Mouse (Mus musculus) heart, postnatal 14 days (tissue): ENCODE results near the gene Rpl37a. TPM values are rescaled to one million over a fixed set of nuclear protein-coding genes. Genes with fewer than 3 reads are reported as not detected.

Source experiments
- DNase-seq, 2 experiments: peaks; one replicate each; pipeline ENCODE4 v3.0.0; 2021 to 2022
- intact Hi-C: fragments of 180-260 bp; cut with DNase I; formaldehyde crosslinking; loops from one replicate; pipeline ENCODE4 v1.15.1; 2025
- total RNA-seq, 2 experiments: library from RNA; stranded (reverse); gene quantifications; 2 replicates each; pipeline ENCODE4 v1.2.3; 2021

Rpl37a gene
- total RNA-seq, 2 experiments from 2014 or later: 632 to 681 TPM

DNA sequence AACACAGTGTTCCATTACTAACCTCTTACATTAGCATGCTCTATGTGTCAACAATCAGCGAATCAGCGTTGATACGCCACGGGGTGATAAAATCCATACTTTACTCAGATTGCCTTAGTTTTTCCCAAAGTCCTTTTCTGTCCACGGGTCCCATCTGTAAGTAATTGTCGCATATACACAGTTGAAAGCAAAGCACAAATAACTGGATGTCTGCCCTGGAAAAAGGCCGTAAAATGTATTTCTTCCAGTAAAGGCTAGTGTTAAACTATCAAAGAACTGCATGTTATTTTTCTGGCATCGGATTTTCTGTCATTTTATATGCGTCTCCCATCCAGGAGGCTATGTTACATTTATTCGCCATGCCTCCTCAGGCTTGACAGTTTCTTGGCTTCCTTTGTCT, 19.0 kb downstream of the Rpl37a start:
- intact Hi-C loops: loop anchor here (5.0 kb wide), 1 partner anchor 897 kb away; no protein-coding TSS in a partner anchor
- no peak for DNase-seq

GRCm38 (mm10) chr1:72733191-72733691, 22.2 kb downstream of the Rpl37a start:
- intact Hi-C loops: loop anchor here (5.0 kb wide), 1 partner anchor 894 kb away; no protein-coding TSS in a partner anchor
- DNase-seq: no peak

DNA sequence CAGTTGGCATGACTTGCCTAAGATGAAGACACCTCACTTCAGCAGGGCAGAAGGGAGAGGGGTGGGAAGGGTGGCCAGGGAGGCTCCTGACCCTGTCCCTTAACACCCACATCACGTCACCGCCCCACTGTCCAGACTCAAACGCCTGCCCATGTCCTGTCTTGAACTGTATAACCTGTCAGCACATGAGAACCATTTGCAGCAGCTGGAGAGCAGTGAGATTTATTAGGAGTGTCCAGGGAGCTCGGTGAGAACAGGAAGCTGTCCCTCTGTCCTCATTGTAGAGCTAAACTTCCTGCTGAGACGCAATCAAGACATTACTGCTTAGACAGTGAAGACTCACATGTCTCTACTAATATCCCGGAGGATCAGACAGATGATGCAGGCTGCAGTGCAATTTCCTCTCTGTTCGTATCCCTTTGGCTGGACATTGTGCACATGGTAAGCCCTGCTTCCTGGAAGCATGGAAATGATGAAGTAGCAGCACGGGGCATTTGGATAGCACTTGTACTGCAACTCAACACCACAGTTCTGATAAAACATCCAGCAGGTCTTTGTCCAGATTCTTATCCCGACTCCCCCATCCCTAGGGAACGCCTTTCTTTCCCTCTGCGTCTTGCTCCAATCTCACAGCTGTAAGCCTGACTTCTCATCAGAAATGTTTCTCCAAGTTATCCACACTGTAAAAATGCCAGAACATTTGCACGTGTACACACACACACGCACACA, 25.5 kb downstream of the Rpl37a start:
- peak in 1 of 2 experiments; percentile 7 for DNase-seq
- intact Hi-C loops: no loop called here

GRCm38 (mm10) chr1:72738946-72739680, 28.0 kb downstream of the Rpl37a start:
- intact Hi-C loops: no loop called here
- DNase-seq: peak; percentile 23 to 52

- DNase-seq: no peak
- intact Hi-C loops: no loop called here
Observed at GRCm38 (mm10) chr1:72739681-72740063, 28.6 kb downstream of the Rpl37a start.

GRCm38 (mm10) chr1:72741406-72741805, 30.3 kb downstream of the Rpl37a start:
- no peak for DNase-seq
- intact Hi-C loops: no loop called here

GRCm38 (mm10) chr1:72744816-72745506, 33.9 kb downstream of the Rpl37a start:
- DNase-seq: no peak
- intact Hi-C loops: no loop called here

GRCm38 (mm10) chr1:72746382-72746781, 35.3 kb downstream of the Rpl37a start:
- DNase-seq: no peak
- intact Hi-C loops: no loop called here

DNA sequence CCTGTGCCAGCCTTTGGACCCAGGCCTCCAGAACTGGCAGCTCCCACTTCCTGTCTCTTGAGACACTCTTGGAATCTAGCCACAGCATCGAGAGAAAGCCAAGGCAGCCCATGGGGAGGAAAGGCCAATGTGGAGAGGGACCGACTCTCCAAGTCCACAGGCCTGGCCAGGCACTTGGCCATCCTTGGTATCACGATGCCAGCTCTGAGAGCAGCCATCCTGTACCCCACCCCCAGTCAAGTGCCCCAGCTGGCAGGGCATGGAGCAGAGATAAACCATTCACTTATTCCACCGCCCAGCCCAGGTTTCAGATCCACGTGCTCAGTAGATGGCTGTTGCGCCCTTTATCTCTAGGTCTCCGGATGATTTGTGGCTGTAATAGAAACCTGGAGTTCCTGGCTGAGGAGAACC, 40.3 kb downstream of the Rpl37a start:
- DNase-seq: peak; percentile 22 to 44
- intact Hi-C loops: no loop called here

- intact Hi-C loops: no loop called here
- DNase-seq: no peak
Observed at GRCm38 (mm10) chr1:72753211-72753610, 42.1 kb downstream of the Rpl37a start.

GRCm38 (mm10) chr1:72755227-72755626, 44.1 kb downstream of the Rpl37a start:
- no peak for DNase-seq
- intact Hi-C loops: no loop called here

GRCm38 (mm10) chr1:72755801-72756200, 44.7 kb downstream of the Rpl37a start:
- intact Hi-C loops: no loop called here
- DNase-seq: no peak

DNA sequence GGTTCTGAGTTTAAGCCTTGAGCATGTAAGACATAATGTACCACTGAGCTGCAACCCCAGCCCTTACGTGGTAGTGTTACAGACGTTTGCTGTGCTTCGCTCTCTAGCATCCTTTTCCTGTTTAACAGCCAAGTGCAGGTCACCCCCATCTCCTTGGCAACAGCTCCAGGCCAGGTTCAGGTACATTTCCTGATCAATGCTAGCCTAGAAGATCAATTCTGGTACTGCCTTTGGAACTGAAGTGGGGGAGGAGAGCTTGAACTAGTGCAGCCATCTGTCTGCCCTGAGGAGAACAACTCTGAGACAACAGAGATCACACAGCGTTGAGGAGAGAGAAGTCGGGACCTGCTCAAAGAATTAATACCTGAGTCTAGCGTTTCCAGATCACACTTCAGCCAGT, 48.7 kb downstream of the Rpl37a start:
- intact Hi-C loops: no loop called here
- DNase-seq: no peak

Other genes starting within 250 kb of the Rpl37a start
- under 1 TPM in 1 of 2 experiments, not detected in 1; 0.07 TPM for gene March4, start 174.4 kb upstream of the Rpl37a start, total RNA-seq
- 10 to 100 TPM; 25.6 to 26.2 TPM for gene Smarcal1, start 128.0 kb upstream of the Rpl37a start, total RNA-seq
- gene Ankar, start 10.7 kb upstream of the Rpl37a start, total RNA-seq: not detected
- 1 to 10 TPM; 1.1 to 1.3 TPM for gene Igfbp2, start 113.2 kb downstream of the Rpl37a start, total RNA-seq
- 100 to 1,000 TPM; 139 to 161 TPM for gene Igfbp5, start 163.6 kb downstream of the Rpl37a start, total RNA-seq